Comparison of ENCODE assay signal across 20 mouse cellular contexts in the genomic region with DNA sequence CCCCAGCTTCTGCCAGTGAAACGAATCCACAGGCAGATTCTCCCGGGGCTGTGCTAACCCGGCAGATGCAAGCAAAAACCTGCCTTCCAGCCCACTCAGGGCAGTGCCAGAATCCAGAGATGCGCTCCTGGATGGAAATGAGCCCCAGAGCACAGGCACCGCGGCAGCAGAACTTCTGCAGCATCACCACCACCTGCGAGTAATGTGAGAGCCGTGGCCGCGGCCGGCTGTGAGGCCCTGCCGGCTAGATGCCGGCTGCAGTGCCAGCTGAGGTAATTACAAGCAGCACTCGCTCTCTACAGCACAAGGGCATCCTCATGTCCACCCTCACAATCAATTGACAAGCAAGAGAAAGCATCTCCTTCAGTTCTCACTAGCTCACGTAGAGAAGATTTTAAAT. TPM values are rescaled to one million over a fixed set of nuclear protein-coding genes. Genes with fewer than 3 reads are reported as not detected.
"Had no signal": no experiment of that assay in that cellular context is flagged by ENCODE, and none has a peak within 500 bp of the region (broad histone marks: within the 10 kb centered on the region; RNA-seq: fewer than 3 reads in every experiment).

No protein-coding gene starts in this region.

- H3K4me1 ChIP-seq: neural tube, embryonic 12.5 days had no signal

- H3K27ac ChIP-seq: kidney, embryonic 15.5 days; limb, embryonic 13.5 days; liver, embryonic 15.5 days; midbrain, embryonic 10.5 days; neural tube, embryonic 12.5 days; stomach, postnatal 0 days had no signal

- H3K4me2 ChIP-seq: kidney, embryonic 15.5 days; liver, embryonic 15.5 days; neural tube, embryonic 12.5 days had no signal

- H3K9ac ChIP-seq: kidney, embryonic 15.5 days; limb, embryonic 13.5 days; liver, embryonic 15.5 days; neural tube, embryonic 12.5 days had no signal

- DNase-seq: kidney, adult 2 months; kidney, postnatal 25 days; layer of hippocampus, adult 9-11 months; layer of hippocampus, postnatal 36 days; lung, adult 2 months; lung, postnatal 10 days; midbrain, embryonic 14.5 days; thymus, postnatal 14 days had no signal

- H3K4me3 ChIP-seq: kidney, embryonic 15.5 days; limb, embryonic 13.5 days; liver, embryonic 15.5 days; midbrain, embryonic 10.5 days; myocyte; neural tube, embryonic 12.5 days had no signal

- H3K9me3 ChIP-seq: kidney, embryonic 15.5 days; liver, embryonic 15.5 days; midbrain, embryonic 10.5 days had no signal

- H3K36me3 ChIP-seq: liver, embryonic 15.5 days; neural tube, embryonic 12.5 days had no signal

RNA-seq across cellular contexts. Expression of gene Ankrd60, which starts 6.2 kb away (rescaled TPM):
- total RNA-seq: layer of hippocampus, postnatal 36 days; left cerebral cortex, adult 8-10 months; left cerebral cortex, postnatal 25 days; liver, adult 2 months; megakaryocyte, adult 5-6 weeks had no signal
- polyA plus RNA-seq: kidney, embryonic 15.5 days; limb, embryonic 13.5 days; liver, adult 2 months; liver, embryonic 15.5 days; lung, adult 2 months; midbrain, embryonic 10.5 days; midbrain, embryonic 14.5 days; myocyte; neural tube, embryonic 12.5 days; stomach, postnatal 0 days; urinary bladder, adult 2 months had no signal
